Mouse (Mus musculus) urinary bladder, postnatal 25 days (tissue): ENCODE measurements around the gene Ddx49.
A peak's percentile ranks its signal among the peaks of the same experiment; 100 is the strongest.

Source experiments
- DNase-seq: peaks from one replicate; pipeline ENCODE4 v3.0.0; 2022; ENCODE audit warnings: low spot score

The Ddx49 gene

DNA sequence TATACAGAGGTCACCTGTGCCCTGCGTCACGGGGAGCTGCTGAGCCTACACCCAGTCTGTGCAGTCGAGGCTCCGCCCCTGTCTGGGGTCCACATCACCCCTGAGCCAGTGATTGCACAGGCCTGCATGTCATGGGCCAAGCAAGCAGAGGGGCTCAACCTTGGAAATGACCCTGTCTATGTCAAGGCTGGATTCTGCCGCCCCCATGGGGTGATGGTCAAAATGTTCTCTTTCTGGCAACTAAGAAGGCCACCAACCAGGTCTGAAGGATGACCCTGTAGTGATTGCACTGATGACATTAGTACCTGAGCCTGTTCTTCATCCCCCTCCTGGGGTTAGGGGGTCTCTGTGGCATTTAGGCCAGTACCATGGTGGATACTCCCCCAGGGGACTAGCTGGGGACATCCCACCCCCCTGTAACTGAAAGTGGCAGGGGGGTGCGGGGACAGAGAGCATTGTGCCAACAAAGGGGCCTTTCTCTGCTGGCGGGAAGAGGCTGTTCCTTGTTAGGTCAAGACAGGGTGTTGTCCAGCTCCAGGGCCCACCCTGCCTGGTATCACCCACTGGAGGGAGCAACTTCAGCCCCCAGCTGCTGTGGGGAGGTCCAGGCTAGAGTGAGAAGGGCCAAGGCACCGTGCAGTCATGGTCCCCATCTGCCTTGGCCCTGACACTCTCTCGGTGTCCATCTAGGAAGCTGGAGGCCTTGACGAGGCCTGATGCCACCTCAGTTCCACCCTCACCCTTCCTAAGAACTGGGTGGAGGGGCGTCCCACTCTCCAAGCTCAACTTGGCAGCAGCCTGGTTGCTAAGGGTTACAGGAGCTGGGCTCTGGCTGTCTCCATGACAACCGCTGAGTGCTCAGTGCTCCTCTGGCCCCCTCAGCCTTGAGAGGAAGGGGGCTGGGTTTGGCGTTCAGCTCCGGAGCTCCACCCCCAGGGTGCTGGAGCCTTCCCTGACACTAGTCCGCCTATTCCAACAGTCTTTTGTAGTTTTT lies 14.5 kb upstream of the Ddx49 start:
- DNase-seq: no peak

DNA sequence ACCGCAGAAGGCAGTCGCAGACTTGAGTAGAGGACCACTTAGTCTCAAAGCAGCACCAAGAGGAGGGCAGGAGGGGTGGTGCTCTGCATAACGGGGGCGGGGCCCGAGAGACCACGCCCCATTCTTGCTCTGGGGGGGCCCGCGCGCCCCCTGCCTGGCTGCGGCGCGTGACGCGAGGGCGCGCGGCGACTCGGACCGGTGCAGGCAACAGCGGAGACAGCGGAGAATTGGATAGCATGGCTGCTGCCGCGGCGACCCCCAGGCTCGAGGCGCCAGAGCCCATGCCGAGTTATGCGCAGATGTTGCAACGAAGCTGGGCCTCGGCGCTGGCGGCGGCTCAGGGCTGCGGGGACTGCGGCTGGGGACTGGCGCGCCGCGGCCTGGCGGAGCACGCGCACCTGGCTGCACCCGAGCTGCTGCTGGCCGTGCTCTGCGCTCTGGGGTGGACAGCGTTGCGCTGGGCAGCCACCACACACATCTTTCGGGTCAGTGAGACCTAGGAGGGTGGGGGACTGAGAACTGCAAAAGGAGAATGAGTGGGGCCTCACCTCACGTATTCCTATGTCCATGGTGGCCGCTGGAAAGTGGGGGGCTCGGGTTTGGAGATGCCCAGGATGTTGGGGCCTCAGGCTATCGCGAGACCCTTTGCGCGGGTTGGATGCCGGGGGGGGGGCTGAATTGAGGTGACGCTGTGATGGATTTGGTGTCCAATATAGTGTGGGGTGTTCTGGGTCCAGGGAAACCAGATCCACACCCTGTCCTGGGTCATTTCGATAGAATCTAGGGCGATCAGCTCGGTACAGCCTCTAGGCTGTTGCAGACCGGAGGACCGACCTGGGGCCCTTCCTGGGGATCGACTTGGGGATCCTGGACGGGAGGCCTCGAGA lies 13.6 kb upstream of the Ddx49 start, which contains the start of gene Cers1:
Cers1 (plus strand) TSS at position 152 of the 887 bp plus-strand sequence.
- peak; percentile 44 for DNase-seq

GRCm38 (mm10) chr8:70313399-70313798 lies 11.1 kb upstream of the Ddx49 start:
- DNase-seq: no peak

GRCm38 (mm10) chr8:70309311-70309710 lies 7.0 kb upstream of the Ddx49 start:
- no peak for DNase-seq

DNA sequence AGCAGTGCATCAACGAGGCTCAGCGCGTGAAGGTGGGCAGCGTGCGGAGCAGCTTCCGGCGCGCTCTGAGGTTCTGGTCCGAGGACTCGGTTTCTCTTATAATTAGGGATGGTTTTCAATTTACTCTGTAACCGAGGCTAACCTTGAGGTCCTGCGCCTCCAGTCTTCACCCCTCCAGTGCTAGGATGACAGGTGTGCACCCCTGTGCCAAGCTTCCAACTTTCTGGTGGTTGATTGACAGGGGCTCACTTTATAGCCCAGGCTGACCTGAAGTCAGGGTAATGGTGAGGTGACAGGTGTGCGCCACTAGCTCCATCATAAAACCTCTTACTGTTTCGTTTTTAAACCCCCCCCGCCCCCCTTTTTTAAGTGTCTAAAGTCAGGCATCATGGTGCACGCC lies 612 bp upstream of the Ddx49 start:
- no peak for DNase-seq

GRCm38 (mm10) chr8:70300881-70301280 lies 1.4 kb downstream of the Ddx49 start:
- DNase-seq: no peak

DNA sequence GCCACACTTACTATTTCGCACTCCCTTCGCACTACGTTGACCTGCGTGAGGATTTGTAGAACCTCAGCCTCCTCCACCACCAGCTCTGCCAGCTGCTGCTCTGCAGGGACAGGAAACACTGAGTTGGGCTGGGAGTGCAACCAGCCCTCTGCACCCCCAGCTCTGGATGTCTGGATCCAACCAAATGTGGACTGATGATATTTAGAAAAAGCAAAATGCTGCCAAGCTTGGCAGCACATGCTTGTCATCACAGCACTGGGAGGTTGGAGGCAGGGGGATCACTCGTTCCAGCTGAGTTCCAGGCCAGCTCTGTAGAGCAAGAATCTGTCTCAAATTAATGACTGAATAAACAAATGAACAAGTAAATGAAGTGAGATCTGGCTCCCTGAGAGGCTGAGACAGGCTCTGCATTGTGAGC lies 8.3 kb downstream of the Ddx49 start:
- no peak for DNase-seq

DNA sequence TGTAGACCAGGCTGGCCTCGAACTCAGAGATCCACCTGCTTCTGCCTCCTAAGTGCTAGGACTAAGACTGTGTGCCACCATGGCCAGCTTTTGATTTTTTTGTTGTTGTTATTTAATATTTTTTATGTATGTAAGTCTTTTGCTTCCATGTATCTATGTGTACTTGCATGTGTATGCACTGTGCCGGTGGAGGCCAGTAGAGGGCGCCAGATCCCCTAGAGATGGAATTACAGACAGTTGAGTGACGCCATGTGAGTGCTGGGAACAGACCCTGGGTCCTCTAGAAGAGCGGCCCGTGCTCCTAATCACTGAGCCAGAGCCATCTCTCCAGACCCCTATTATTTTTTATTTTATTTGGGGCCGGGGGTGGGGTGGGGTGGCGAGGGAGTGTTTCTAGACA lies 15.6 kb downstream of the Ddx49 start:
- DNase-seq: no peak

GRCm38 (mm10) chr8:70285304-70285703 lies 17.0 kb downstream of the Ddx49 start:
- no peak for DNase-seq

GRCm38 (mm10) chr8:70284421-70284820 lies 17.9 kb downstream of the Ddx49 start:
- DNase-seq: no peak

DNA sequence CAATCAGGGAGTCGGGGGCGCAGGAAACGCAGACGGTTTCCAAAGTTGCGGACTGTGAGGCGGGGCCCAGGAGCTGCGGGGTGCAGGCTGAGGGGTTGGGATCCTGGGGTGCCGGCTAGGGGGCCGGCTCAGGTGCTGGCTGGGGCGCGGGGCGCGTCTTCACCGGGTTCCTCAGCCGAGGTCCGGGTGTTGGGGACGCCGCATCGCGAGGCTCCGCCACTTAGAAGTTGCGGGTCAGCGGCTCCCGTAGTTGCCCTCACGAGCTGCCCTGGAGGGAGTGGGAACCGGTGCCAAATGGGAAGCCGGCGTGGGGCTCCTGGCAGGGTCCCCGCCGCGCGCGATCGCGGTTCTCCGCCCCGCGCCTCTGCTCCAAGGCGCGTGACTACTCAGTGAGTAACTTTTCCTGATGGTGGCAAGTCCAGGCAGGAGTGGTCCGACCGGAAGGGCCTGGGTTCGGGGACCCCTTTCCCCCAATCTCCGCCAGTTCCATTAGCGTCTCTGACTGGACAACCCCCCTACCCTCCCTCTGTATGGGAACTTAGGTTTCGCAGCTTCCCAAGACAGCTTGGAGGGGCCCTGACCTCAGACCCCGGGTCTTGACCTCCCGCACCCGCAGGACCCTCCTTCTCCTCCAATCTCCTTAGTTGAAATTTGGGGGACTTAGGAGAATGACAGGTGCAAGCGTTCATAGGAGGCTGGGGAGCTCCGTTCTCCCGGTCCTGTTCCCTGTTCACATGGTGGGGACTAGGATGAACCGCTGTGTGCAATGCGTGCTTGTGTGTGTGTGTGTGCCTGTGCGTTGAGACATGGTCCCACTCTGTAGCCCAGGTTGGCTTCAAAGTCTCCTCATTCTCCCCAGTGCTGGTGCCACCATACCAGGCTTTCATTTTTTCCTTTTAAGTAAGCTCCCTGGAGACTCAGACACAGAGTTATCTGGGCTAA lies 18.9 kb downstream of the Ddx49 start:
- peak; percentile 40 for DNase-seq

DNA sequence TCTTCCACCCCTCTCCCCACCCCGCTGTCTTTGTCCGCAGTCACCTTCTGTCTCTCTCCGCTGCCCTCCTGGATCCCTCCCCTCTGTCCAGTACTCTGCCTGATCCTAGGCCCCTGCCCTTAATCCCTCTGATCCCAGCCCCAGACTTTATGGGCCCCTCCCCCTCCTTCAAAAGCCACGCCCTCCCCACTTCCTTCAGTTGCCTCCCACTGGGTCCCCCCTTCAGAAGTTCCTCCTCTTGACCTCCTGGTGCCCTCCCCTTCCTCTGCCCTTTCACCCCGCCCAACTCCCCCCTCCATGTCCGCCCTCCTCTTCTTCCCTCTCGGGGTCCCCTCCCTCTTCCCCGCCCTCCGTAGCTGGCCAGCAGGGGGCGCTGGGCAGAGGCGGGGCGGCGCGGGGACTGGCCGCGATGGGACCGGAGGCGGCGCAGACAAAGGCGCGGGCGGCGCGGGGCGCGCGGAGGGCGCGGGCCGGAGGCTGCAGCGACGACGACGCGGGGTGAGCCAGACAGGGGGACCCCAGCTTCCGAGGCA lies 19.6 kb downstream of the Ddx49 start, which contains the start of gene Homer3:
Homer3 (plus strand) TSS at position 225 of the 533 bp plus-strand sequence.
- peak; percentile 90 for DNase-seq

- DNase-seq: no peak
Measured at GRCm38 (mm10) chr8:70281001-70281400, 21.3 kb downstream of the Ddx49 start.

- DNase-seq: no peak
Measured at GRCm38 (mm10) chr8:70279266-70279665, 23.0 kb downstream of the Ddx49 start.

- no peak for DNase-seq
Measured at GRCm38 (mm10) chr8:70278175-70278574, 24.1 kb downstream of the Ddx49 start.

DNA sequence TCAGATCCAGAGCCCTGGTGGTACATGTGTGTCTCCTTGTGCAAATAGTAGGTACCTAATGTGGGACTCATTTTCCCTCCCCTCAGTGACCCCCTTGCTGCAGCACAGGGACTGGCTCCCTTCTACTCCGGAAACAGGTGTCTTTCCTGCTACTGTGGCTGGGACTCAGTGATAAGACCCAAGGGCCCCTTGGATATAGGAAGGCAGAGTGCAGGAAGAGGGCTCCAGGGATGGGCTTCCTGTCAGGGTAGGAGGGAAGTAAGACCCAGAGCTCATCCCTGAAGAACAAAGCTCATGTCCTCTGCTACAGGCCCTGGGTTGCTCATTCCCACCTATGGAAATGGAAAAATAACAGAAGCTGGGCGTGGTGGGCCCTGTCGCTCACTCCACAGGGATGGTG lies 25.8 kb downstream of the Ddx49 start:
- DNase-seq: no peak

DNA sequence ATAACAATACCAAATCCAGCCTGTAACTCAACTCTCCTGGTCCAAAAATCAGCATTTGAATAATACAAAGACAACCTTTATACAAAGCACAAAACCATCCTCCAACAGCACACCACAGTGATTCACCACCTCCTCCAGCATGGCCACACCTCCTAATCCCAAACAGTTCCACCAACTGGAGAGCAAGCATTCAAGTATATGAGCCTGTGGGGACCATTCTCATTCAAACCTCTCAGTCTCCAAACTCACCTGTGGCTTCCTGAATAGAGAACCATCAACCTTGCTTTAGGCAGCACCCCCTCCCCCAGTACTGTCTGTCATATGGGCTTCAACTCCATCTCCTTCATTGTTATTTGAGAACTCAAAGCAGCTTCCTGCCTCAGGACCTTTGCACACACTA lies 27.9 kb downstream of the Ddx49 start:
- DNase-seq: no peak

DNA sequence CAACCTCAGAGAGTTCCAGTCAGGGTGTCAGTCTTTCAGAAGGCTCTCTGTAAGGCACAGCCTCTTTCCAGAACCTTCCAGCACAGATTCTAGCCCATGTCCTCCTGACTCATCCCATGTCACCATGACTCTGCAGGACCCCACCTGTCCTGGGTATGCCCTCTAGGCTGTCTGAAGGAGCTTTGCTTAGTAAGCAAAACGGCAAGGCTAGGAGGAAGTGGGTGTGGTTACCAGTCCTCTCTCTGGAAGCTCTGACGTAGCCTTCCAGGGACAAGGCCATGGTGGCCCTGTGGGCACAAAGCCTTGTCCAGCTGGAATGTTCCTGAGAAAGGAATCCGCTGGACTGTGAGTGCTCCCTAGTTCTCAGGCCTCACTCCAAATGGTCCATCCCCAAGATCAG lies 29.3 kb downstream of the Ddx49 start:
- DNase-seq: no peak

- no peak for DNase-seq
Measured at GRCm38 (mm10) chr8:70268799-70269565, 33.3 kb downstream of the Ddx49 start.

DNA sequence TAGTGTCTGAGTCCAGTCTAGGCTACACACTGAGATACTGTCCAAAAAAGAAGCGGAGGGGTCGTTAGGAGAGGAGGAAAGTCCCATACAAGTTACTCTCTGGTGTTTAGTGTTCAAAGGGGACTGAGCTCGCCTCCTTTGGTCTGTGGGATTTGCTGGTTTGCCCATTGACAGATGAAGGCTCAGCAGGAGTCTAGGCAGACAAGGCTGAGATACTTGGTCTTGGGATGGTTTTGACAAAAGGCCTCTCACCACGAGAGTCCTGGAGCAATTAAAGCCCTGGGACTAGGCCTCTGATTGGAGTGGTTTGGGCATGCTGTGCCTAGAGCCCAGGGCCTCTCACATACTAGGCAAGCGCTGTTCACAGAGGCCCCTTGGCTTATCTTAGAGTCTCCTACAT lies 34.0 kb downstream of the Ddx49 start:
- no peak for DNase-seq
